Mouse (Mus musculus): Measurements from ENCODE around the gene Dzank1.

Gene Dzank1

DNA sequence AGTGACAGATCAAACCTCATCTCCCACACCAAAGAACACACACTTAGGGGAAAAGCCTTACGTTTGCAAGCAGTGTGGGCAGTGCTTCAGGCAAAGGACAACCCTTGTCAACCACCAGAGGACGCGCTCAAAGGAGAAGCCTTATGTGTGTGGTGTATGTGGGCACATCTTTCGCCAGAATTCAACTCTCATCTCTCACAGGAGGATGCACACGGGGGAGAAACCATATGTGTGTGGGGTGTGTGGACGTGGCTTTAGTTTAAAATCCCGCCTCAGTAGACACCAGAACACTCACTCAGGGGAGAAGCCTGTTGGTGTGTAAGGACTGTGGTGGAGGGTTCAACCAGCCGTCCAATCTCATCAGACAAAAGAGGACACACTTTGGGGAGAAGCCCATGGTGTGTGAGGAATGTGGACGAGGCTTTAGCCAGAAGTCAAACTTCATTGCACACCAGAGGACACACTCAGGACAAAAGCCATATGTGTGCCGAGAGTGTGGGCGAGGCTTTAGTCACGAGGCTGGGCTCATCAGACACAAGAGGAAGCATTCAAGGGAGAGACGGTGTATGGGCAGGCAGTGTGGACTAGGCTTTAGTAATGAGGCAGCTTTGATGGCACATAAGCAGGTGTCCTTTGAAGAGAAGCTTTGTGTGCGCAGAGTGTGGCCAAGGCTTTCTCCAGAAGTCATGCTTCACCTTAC lies 61.2 kb downstream of the Dzank1 start:
- no peak for DNase-seq (ENCODE audit: low spot score in 2 of 2)

DNA sequence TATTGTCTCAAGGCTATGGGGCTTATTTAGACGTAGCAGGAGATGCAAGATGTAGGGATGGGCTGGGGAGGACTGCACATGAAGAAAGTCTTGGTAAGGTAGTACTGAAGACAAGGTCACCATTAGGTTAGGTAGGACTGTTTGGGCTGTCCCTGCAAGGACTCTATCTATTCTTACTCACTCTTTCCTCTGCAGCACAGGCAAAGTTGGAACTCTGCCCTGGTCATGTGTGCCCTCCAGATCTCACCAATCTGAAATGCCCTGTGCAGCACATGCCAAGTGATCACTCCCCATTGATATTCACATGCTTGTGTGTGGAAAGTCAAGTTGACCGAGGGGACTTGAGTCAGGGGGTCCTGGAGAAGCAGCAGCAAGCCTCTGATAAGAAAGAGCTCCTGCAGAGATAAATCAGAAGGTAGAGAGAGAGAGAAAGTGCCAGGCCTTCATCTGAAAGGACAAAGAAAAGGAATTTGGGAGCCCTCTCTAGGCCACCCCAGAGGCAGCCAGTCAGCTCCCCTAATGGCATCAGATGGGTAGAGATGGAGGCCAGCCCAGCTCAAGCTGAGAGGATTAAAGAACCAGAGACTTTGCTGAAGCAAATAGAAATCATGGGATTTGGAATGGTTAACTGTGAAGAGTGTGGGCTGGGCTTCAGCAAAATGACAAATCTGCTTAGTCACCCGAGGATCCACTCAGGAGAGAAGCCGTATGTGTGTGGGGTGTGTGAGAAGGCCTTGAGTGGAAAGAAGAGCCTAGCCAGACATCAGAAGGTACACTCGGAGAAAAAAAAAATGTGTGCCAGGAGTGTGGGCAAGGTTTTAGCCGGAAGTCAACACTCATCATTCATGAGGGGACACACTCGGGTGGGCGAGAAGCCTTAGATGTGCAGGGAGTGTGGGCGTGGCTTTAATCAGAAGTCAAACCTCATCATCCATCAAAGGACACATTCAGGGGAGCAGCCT lies 62.1 kb downstream of the Dzank1 start:
- no peak for DNase-seq (ENCODE audit: low spot score in 2 of 2)

DNA sequence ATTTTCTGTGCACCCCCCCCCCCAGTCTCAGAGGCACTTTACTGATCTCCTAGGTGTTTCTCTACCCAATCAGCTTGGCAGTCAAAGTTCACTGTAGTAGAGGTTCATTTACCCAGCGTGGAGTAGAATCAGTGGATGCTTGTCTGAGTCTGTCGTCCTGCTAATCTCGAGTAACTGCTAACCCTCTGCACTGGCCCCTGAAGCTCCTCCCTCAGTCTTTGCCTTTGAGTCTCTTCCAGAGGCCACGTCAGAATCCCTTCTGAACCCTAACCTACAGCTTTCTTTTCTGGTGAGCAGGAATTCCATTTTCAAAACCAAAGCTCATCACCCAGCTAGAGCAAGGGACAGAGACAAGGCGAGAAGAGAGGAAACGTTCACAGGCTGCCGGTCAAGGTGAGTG lies 63.0 kb downstream of the Dzank1 start:
- no peak for DNase-seq (ENCODE audit: low spot score in 2 of 2)

DNA sequence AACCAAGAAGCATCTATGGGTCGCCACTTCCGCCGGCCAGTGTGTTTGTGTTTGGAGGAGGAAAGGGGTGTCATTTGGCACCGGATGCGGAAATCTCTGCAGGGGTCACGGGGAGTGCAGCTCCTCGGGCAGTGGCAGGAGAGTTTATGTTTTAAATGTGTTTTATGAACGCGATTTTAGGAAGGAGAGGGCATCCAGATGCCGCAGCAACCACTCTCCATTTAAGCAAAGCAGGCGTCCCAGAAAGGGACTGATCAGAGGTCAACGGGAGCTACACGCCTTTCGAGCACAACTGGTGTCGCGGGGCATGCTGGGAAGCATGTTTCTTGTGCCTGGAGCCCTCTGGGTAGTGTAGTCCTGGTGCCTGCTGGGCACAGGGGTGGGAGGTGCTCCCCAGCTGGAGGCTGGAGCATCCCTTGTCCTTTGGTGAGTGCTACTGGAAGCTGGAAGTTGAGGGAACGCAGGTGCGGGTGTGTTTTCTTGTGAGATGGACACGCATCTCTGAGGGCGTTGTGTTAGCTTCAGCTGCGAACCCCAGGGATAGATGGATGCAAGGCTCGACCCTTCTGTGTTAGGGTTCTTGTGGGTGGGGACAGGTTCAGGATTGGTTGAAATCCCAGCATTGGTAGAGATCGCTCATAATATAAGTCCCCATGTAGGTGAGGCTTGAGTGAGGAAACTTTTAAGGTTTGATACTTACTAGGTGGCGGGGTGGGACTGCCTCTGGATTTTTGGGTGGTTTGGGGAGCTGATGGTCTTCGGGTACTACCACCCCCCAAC lies 68.0 kb downstream of the Dzank1 start:
- DNase-seq (ENCODE audit: low spot score in 2 of 2): peak; percentile 77 to 80

DNA sequence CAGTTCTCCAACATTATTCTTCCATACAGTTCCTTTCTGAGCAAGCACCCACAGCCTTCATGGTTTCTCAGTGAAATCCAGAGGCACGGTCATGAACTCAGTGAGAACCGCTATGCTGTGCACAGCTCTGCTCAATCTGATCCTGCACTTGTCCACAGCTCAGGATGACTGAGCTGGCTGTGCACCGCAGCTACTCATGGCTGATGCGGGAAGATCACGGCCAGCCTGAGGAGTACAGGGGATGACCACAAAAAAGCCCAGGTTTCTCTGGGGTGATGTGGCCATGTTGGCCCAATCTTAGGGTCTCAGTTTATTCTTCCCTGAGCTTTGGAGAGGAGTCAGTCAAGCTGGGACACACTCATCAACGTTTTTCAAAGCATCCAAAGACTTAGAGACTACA lies 68.9 kb downstream of the Dzank1 start:
- DNase-seq (ENCODE audit: low spot score in 2 of 2): no peak

DNA sequence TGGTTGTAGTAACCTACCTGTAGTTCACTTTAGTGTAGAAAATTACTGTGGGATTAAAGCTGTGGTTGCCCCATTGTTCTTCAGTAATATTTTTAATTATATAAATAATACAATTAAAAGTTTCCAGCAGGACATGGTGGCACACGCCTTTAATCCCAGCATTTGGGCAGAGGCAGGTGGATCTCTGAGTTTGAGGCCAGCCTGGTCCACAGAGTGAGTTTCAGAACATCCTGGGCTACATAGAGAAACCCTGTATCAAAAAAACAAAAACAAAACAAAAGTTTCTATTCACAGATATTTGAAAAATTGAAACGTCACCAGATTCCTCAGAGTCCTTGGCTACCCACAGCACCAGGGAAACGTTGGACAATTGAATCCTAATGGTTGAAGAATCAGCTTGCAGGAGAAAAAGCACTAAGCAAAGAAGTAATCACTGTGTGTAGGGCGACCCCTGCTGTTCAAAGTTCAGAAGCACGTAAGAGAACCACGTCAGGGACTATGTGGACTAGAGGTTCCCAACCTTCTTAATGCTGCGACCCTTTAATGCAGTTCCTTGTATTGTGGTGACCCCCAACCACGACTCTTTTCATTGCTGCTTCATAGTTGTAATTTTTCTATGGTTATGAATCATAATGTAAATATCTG lies 74.7 kb downstream of the Dzank1 start:
- DNase-seq (ENCODE audit: low spot score in 2 of 2): peak; percentile 73 to 80

DNA sequence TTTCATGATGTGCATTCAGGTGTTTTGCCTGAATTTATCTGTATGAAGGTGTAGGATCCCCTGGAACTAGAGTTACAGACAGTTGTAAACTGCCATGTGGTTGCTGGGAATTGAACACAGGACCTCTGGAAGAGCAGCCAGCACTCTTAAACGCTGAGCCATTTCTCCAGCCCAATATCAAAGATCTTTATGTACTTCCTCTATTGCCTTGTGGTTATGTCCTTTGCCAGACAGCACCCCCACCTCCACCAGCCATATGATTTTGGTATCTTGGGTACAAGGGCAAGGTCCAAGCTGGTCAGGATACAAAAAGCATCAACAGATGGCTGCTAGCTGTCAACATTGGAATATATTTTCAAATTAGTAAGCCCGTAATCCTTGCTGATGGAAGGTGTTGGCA lies 76.8 kb downstream of the Dzank1 start:
- no peak for DNase-seq (ENCODE audit: low spot score in 2 of 2)

DNA sequence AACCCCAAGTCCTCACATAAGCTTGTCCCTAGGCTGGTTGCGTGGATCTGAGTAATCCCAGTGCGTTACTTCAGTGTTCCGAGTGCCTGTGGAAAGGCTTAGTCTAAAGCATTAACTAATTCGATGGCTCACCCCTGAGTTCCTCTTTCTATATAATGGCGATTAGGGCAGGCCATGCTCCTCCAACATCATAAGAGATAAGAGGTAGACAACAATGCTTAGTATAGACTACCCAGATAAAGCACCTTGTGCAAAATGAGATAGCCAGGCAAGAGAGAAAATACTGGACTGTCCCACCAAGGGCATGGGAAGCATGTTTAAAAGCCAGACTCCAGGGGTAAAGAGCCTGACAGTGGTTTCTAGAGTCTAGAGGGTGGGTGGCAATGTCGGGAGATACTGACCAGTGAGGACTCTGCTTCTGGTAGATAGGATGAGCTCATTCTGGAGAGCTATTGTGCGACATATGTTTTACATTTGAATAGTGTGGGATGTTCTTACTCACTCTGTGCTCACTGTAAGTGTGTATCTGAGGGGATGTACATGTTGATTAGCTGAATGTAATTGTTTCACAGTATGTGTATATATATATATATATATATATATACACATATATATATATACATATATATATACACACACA lies 80.7 kb downstream of the Dzank1 start:
- no peak for DNase-seq (ENCODE audit: low spot score in 2 of 2)

DNA sequence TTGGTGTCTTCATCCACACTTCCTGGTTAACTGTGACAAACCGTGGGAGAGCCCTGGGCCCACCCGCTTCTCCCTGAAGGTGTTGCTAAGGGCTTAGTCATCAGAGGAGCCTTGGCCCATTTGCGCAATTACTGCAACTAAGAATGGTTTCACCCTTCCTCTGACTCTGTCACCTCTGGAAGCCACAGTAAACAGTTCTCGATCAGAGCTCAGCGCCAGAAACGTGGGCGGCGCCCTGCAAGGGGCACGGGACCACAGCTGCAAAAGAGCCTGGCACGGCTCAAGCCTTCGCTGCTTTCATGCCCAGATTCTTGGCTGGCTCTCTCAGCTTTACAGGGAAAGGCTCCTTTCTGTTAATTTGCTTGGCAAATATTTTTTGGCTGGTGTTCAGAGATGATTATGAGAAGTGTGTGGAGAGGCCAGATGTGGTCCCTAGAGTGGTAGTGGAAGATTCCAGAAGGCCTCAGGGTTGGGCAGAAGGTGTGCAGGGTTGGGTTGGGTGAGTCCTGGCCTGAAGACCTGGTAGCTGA lies 85.8 kb downstream of the Dzank1 start:
- peak in 1 of 2 experiments; percentile 57 for DNase-seq (ENCODE audit: low spot score in 2 of 2)

DNA sequence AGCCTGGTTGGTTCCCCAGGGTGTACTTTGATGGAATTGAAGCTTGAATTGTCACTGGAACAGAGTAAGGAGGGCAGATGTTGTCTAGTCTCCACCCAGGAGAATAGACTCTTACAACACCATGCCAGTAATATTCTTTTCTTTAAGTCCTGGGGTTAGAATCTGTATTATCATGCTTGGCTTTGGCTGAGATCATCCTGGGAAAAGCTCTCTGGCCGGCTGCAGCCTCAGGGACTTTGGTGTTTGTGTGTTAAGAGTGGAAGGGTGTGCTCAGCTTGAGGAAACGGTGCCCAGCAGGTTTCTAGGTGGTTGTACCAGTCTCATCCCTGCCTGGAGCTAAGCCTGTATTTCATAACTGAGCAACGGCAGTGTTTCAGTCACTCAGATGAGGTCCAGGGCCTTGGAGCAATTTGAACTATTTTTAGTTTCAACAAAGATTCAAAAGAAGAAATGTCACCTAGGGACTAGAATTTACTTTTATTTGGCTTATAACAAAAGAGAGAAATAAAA lies 88.0 kb downstream of the Dzank1 start:
- no peak for DNase-seq (ENCODE audit: low spot score in 2 of 2)

DNA sequence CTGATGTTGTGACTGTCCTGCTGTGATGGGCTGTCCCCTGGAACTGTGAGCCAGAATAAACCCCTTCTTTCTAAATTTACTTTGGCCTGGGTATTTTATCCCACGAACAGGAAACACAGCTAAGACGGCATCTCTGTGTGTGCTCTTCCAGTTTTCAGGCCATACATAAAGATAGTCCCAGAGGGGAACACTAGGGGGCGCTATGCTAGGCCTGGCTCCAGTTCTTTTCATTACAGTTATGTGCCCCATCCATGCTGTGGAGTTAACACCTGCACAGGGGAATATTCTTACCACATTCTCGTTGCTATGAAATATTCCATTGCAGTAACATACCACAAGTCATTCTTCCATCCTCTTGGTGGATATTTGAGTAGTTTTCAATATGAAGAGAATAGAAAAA lies 88.8 kb downstream of the Dzank1 start:
- no peak for DNase-seq (ENCODE audit: low spot score in 2 of 2)

DNA sequence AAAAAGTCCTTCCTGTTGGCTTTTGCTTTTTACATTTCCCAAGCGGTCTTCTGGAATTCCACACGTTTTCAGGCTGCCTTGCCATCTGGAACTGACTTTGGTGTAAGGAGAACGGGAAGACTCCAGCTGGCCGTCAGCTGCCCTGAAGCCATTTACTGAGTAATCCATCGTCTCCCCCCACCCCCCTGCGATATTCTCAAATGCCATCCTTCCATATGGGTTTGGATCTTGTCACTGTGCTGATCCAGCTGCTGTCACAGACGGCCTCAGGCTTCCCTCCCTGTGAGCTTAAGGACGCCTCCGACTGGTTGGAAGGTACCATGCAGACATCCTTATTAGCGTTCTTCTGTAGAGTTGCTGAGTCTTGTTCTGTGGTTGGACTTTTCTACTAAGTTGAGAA lies 91.5 kb downstream of the Dzank1 start:
- DNase-seq (ENCODE audit: low spot score in 2 of 2): no peak

DNA sequence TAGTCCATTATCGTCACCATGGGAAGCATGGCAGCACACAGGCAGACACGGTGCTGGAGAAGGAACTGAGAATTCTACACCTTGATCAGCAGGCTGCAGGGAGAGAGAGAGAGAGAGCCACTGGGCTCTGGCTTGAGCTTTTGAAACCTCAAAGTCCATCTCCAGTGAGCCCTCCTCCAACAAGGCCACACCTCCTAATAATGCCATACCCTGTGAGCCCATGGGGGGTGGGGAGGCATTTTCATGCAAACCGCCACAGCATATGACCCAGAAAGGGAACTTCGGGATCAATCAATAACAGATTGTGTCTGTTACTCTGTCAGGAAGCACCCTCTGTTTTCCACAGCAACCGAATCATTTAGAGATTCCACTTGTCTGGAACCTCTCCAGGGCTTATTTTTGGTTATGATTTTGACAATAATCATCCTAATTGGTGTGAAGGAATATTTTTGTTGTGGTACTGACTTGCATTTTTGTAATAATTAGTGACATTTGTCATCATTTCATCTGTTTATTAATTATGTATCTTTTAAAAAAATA lies 95.9 kb downstream of the Dzank1 start:
- DNase-seq (ENCODE audit: low spot score in 2 of 2): no peak

DNA sequence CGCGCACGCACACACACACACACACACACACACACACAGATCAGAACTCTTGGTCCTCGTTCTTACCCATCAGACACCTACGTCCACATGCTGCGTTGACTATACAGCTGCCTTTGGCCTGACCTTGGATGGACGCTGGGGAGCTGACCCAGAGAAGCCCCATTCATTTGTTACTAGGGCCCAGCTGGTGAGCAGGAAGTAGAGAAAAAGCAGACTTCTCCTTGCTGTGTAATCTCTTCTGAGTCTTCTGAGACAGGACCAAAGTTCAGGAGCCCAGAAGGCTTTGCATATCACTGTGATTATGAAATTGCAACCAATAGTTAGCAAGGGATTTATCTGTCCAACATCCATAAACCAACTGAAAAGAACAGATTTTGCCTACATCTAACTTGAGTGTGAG lies 98.0 kb downstream of the Dzank1 start:
- DNase-seq (ENCODE audit: low spot score in 2 of 2): no peak

DNA sequence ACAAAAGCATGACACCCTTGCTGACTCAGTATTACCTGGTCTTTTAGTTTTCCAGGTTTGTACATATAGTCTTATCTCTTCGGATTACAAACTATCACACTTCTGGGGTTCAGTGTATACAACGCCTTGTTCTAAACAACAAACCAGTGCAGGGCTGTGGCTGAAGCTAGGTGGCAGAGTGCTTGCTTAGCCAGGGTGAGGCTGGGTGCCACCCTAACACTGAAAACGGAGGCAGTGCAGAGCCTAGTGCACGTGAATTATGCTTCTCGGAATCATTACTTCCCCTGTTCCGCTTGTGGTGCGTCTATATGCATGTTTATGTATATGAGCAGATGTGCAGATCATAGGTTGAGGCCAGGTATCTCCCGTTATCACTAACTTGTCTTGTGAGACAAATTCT lies 98.6 kb downstream of the Dzank1 start:
- DNase-seq (ENCODE audit: low spot score in 2 of 2): no peak

DNA sequence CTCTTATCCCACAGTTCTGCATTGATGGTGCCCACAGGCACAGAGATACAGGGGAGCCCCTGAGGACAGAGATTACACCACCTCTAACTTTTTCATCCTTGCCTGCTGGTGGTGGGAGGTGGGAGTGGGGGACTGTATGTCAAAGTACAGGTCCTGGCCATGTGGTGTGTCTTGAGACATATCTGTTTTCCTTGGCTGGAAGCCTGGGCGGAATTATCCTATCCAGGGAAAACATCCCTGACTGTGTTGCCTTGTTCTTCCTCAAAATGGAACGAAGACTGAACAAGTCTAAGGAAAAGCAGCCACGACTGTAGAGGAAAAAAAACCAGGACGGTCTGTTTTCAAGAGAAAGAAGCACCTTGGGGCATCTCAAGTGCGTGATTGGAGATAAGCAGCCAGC lies 99.4 kb downstream of the Dzank1 start:
- no peak for DNase-seq (ENCODE audit: low spot score in 2 of 2)

DNA sequence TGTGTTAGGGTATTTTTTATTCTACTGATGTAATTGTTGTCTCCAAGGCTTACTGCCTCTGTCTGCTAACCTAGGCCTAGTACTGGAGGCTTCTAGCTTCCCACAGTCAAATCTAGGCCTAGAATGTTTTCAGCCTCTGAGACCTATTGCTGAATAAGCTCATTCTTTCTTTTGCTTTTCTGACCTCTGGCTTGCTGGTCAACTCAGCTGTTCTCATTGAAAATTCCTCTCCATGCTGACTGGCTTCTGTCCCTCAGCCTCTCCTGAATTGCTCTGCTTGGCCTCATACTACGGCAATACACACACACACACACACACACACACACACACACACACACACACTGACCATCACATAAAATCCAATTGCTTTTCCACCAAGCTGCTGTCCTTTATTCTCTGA lies 101.5 kb downstream of the Dzank1 start:
- no peak for DNase-seq (ENCODE audit: low spot score in 2 of 2)

DNA sequence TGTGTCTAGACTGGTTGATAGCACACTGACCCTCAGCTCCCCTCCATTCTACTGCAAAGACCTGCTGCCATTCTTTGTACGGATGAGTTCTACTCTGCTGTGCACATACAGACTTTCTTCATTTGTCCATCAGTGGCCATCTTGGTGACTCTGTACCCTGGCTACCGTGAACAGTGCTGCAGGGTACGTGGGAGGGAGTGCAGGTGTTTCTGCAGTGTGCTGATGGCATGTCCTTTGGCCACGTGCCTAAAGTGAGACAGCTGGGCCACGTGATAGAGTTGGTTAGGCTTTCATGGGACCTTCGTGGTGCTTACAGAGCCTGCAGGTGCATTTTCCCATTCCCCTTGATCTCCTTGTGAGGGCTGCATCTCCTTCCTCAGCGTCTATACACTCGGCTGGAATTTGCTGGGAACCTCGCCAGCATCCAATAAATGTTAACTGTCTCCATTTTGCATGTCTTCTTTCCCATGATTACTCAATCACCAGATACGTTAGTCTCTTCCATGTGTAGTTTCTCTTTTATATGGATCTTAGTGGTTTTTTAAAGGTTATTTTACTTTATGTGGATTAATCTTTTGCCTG lies 105.0 kb downstream of the Dzank1 start:
- DNase-seq (ENCODE audit: low spot score in 2 of 2): no peak

Measured in urinary bladder, postnatal 36 days (tissue).